Mouse (Mus musculus) adrenal gland, postnatal 14 days (tissue): ENCODE data around the gene Cutc. TPM values are rescaled to one million over a fixed set of nuclear protein-coding genes. Genes with fewer than 3 reads are reported as not detected.

ENCODE experiments used
- DNase-seq: peaks from one replicate; pipeline ENCODE4 v3.0.0; 2021; ENCODE audit warnings: mixed read lengths
- total RNA-seq: library from RNA; stranded (reverse); gene quantifications from 2 replicates; pipeline ENCODE4 v1.2.3, GENCODE M21; 2021

The Cutc gene
- total RNA-seq, 1 experiment from 2014 or later, result 14.9 TPM

DNA sequence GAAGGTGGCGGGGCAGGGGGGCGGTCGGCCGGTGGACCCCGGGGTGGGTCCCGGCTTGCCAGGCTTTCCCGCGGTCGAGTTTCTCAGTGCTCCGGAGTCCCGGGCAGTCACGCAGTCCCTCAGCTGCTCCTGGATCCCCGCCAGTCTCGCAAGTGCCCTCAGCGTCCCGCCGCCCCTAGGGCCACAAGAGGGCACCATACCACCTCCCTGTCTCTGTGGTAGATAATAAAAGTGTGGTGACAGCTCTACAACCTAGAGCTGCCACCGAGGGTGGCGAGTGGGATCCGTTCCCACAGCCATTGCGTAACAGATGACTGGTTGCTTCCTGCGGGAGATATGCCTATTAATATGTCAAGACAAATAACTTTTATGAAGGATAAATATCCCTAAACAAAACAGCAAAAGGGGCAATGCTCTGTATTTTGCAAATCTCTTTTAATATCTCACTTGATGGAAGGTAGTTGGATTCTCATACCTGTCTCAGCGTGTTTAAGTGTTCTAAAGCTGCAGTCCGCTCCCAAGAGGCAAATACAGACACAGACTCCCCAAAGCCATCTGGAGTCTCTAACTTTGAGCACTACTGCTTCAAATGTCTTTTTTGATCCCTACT, 535 bp downstream of the Cutc start:
- peak; percentile 96 for DNase-seq

DNA sequence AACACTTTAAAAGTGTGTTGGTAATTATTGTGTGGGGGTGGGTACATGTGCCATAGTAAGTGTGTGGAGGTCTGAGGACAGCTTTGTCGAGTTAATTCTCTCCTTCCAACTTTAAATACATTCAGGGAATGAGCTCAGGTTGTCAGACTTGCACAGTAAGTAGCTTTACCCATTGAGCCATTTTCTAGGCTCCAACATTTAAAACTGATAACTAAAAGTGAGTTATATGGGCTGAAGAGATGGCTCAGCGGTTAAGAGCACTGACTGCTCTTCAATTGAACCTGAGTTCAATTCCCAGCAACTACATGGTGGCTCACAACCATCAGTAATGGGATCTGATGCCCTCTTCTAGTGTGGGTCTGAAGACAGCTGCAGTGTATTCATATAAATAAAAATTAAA, 1.4 kb downstream of the Cutc start:
- no peak for DNase-seq

DNA sequence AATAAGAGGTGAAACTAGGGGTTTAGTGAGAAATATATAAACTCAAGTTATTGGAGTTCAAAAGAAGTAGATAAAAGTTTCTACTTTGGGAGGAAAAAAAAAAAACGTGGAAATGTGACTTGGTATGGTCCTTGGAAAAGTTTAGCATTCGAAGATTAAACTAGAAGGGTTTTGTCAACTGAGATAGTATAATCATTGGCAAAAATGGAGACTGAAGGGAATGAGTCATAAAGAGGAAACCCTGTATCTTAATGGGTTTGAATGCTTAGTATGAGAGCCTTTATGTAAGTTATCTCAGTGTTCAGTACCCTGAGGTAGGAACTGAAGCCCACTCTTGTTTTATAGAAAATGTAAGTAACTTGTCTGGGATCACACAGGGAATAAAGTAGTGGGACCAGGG, 2.1 kb downstream of the Cutc start:
- no peak for DNase-seq

DNA sequence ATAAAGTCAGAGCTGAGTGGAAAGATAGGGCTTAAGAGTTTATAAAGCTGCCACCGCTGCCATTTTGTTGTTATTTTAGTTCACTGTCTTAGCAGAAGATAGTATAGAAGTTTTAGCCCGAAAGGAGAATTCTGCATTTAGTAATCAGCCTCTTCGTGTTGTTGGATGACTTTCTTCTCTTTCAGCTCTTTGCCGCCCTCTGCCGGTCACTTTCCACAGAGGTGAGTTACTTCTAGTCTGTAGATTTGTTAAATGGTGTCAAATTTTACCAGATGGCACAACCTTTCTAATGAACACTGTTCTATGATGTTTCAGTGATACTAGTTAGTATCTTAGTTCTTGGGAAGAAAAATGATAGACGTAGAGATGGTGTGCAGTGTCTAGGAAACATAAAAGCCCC, 7.7 kb downstream of the Cutc start:
- peak; percentile 84 for DNase-seq

DNA sequence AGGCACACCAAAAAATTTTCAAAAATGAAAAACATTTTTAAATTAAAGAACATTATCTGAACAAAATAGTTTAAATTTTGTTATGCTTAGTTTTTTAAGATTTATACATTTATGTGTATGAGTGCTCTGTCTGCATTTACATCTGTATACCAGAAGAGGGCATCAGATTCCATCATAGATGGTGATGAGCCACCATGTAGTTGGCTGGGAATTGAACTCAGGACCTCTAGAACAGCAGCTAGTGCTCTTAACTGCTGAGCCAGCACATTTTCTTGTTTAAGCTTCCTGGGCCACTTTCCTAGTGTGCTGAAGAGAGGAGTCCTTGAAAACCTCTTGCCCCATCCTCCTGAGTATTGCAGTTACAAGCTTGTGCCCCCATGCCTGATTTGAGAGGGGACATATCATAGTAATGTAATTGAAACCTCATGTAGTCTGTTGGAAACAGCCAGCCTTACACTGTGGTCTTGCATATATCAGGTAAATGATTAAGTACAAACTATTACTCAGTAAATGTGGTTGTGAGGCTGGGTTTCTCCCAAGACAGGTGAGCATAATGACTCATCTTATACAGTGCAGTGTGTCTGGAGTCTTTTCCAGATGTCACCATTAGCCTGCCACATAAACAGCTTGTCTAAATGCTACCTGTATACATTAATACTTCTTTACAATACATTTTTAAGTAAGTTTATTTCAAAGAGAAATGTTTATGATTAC, 8.9 kb downstream of the Cutc start:
- DNase-seq, result no peak

DNA sequence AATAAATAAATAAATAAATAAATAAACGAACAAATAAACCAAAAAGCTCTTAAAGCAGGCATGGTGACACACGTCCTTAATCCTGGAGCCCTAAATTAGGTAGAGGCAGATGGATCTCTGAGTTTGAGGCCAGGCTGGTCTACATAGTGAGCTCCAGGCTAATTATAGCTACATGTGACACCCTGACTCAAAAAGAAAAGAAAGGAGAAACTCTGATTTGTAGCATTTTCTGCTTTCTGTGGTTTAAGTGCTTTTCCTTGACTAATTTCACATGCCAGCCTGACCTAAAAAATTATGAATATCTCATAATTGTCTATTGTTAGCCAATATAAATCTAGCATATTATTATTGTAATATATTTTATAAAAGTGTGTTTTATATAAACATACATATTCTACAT, 9.6 kb downstream of the Cutc start:
- no peak for DNase-seq

DNA sequence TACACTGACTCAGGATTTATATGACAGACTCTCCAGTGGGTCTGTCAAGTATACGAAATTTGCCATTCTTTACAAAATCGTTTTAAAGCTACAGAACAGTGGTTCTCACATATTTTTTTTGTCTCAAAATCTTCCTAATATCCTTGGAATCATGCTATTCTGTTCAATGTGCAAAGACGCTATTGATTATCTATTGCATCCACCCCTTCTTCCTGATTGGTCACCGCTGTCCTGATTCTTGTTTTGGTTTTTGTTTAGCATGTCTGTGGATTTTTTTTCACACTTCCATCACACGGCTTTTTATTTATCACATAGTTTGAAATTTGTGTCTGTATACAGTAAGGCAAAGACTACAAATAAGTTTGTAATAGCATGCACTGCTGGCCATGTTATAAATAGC, 13.7 kb downstream of the Cutc start:
- DNase-seq, result no peak

DNA sequence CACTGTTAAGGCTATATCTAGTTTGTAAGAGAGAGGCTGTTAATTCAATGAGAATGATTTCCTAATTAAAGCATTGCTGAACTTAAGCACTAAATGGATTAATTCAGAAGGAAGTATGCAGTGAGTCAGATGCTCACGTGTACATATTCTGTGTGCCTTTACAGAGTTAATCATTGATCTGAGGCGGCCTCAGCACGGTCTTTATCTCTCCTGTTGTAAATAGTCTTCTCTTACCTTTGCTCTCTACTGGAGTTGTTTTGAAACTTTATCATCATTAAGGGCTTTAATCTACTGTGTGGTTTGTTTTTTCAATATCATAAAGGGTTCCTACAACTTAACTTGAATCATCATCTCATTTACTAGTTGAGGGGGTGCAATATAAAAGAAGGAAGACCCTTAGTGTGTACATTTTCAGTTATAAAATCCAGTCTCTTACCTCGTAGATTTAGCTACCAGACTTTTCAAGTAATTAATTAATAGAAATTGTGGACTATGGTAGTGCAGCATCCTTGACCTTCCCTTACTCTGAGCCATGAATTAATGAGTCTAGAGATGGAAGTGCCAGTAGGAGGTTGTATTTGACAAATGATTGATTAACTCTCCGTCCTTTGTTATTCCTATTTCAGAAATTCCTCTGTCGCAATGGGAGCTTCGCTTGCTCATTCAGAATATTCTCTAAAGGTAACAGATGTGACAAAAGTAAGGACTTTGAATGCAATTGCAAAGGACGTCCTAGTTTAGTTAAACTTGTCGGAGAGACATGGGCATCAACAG, 14.9 kb downstream of the Cutc start:
- no peak for DNase-seq

DNA sequence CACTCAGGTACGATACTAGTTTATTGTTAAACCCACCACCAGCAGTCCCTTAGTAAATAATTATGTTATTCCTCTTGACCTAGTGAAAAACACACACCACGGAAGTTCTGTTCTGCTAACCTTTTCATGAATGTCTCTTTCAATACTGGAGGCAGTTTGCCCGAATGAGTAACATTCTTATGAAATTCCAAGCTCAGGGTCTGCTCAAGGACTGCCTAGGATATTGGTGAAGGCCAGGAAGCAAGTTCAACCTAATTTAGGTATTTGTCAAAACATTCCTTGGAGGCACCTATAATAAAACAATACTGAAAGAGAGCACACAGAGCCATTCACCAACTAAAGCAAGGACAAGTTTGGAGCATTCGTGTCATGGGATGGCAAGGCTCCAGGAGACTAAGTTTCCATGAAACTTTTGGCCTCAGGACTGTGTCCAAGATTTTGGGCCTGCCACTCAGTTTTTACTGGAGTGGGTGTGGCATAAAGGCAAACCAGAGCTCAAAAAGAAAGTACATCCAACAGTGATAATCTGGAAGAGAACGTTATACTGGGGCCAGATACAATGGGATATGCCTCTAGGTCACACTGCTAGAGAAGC, 16.7 kb downstream of the Cutc start:
- DNase-seq, result peak; percentile 75

DNA sequence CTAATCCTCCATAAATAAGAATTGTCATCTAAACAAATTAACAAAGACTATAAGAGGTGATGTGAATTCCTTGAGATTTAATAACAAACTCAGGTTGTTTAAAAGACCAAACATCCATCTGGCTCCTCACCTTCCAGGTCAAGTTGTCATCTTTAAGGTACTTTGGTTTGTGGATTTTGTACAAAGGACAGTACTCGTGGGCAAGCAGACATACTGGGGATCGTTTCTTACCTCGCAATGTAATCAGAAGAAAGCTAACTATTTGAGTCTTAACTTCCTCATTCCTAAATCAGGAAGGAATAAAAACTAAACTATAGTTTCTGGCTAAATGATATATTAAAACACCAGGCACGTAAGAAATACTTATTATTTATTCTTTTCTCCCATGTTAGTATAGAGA, 17.8 kb downstream of the Cutc start:
- DNase-seq, result no peak

DNA sequence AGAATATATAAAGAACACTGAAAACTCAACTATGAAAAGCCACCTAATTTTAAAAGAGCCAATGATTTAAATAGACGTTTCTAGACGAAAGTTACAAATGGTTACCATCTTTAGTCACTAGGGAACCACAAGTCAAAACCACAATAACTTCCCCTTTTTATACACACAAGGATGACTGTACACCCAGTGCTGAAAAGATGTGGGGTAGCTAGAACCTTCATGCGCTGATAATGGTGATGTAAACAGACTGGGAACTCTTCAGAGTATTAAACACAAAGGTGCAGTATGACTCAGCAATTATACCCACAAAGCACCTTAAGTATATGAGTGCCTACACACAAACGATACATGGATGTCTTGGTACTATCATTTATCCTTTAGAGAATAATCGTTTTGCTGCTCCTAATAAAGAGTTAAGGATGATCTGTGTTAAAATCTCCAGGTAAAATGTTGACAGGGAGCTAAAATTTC, 18.7 kb downstream of the Cutc start:
- no peak for DNase-seq

DNA sequence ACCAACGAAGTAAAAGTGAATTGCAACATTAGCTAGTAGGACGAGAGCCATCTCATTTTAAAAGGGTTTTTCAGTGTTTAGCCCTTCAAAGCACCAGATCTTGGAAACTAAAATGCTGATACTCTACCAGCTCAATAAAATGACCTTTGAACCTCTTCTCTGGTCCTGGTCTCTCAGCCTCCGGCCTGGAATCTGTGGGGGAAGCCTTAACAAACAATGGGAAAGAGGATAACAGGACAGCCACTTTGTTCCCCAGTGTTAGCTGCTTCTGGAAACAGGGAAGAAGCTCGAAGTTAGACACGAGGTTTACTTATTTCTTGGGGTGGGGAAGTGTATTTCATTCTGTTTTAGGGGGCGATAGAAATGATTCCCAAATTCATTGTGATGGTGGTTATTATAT, 19.5 kb downstream of the Cutc start:
- DNase-seq, result no peak

DNA sequence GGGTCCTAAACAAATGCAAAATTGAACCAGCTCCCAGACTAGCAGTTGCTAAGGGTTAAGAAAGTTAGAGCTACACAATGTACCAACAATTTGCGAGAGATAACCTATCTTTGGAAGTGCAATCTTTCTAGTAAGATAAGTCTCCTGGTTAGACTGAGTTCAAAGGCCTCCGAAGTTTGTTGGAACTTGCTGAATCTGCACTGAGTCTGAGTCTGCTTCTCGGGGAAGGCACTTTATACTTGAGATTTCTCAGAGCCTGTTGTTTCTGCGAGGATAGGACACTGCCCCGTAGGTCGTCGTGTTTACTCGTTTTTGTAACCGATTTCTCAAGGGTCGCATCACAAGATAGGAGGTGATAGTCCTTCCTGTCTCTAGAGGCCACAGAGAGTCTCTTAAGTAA, 22.6 kb downstream of the Cutc start:
- DNase-seq, result no peak

DNA sequence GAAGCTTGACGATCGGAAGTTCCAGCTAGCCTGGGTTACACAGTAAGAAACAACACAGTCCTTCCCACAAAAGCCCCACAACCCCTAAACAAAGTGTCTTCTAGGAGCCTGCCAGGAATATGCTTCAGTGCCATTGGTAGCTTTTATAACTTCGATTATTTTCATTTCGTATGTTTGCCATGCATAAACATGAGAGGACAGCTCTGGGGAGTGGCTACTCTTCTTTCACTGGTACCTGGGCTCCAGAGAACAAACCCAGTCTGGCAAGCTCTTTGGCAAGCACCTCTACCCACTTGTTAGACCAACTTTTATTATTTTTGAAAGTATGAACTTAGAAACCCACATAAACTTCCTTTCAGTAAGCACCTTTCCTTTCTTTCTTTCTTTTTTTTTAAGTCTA, 23.8 kb downstream of the Cutc start:
- no peak for DNase-seq

DNA sequence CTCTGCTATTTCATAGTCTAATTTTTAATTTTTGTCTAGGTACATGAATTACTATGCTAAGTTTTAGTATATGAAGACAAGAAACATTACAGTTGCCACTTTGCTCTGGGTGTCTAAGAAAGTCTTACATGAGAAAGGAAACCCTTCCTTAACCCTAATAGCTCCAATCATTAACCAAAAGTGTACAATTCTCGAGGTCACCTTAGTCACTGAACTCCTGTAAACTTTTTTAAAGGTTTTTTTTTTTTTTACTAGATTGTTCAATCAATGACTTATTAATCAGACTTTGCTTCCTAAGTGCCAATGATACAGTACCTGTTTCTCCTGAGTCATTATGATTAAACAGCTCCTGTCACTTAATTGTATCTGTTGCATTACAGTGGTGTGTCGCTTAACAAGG, 24.5 kb downstream of the Cutc start:
- DNase-seq, result no peak

DNA sequence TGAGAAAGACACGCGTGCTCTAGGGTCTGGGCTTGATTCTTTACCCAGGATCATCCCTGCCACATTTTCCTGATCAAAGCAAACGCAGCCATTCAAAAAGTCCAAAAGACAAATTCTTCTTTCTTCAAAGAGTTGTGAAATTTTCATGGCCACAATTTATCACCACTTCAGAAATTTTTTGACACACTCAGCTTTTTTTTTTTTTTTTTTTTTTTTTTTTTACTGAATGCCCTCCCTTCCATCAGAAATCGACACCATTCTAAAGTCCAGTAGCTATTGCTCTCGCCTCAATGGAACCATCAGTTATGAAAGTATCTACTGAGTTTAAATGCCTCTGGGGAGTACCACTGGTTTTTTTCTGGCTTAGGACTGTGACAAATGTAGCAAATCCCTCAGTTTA, 27.6 kb downstream of the Cutc start:
- no peak for DNase-seq

DNA sequence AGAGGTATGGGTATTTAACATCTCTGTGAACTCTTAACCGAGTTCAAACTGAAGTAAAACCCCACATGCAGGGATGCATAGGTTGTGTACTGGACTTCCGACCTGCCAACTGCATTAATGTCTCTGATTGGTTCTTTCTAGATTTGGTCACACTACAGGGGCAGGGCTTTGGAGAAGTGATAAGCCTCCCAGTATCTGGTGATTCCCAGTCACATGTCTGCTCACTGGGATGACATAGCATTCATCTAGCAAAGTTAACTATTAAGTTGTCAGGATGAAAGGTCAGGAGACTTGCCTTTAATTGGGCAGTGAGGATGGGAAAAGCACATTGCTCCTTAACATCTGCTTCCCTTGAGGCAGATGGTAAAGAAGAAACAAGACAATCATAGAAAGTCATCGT, 29.2 kb downstream of the Cutc start, which contains the start of gene Abcc2:
Abcc2 (plus strand) TSS at position 213 of the 400 bp plus-strand sequence.
- DNase-seq, result no peak

DNA sequence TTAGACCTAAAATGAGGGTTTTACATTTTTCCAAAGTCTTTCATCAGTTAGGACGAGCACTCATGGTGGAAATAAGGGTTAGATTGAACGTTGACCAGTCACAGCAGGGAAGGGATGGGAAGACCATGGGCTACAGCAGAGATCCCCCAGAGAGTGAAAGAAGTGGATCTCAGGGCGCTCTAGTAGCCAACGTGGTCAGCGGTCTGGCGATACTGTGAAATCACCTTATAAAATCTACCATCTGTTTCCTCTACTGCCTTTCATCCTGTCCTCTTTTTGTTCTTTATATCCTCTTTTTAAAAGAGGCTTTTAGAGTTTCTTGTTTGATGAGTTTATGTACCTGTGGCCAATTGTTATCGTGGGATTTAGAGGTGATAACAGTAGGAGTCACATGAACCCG, 32.0 kb downstream of the Cutc start:
- no peak for DNase-seq

DNA sequence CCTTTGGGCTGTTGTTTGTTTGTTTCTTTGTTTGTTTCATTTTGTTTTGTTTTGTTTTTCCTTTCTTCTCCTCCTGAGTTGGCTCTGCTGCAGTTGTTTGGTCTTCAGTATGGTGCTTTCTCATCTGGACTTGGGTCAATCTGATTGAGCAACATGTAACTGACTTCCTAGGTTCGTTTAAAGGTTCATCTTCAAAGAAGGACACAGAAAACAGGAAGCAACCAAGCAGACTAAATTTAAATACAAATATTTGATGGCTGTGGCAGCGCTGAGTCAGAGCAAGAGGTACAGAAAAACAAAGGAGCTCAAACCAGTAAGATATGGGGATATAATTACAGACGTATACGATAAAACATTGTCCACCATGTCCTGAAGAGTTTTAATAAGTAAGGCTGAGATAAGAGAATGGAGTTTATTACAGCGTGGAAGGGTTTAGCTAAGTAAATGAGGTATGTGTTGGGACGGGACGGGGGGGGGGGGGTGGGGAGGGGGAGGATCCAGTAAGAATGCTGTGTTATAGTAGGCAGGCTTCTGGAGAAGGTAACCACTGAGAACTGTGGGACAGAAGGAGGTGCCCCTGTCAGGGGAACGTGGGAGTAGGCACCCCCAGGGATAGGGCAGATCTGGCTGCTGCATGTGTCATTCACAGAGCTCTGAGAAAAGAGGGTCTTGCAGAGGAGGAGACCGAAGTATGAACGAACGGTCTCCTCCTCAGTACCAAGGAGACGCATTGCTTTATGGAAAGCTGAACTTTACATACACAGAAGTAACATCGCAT, 33.6 kb downstream of the Cutc start:
- DNase-seq, result no peak

DNA sequence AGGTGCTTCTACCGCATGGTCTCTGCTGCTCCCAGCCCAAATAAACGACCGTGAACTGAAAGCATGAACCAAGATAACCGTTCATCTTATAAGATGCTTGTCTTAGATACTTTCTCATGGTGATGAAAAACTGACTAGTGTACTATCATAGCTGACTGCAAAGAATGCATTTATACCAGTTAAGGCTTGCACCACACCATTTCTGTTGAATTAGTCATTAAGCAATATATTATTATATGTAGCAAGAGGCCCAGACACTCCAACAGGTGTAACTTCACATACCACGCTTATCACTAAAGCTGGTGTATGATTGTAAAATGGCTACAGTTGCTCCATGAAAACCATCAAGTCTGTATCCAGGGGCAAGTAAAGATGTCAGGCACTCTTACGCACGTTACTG, 37.0 kb downstream of the Cutc start:
- DNase-seq, result no peak

DNA sequence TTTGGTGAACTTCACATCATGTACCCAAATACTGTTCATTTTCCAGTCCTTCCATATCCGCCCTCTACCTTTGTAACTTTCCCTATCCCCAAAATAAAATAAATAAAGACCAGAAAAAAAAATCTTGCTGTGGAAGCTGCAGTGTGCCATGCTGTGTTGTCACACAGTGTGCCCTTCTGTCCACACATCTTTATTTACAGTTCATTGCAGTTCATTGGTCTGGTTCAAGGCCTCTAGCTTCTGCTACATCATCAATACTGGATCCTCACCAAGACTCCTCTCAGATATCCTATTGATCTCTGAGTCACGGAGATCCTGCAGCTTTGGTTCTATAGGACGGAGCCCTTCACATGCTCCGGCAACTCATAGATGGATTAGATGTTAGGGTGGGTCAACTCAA, 39.7 kb downstream of the Cutc start:
- DNase-seq, result no peak

DNA sequence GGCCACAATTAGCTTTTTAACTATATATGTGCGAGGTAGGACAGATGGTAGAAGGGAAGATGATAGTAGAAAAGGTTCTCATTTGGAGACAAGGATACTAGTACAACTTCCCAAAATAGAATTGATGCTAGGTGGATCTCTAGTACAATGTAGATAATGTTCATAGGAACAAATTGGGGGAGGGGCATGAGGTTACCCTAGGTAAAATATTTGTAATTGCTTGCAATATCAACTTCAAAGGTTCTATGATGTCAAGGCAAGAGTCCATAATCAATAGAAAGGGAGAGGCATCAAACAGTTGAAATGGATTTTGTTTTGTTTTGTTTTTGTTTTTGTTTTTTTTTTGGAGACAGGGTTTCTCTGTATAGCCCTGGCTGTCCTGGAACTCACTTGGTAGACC, 41.2 kb downstream of the Cutc start:
- DNase-seq, result no peak
